Mouse (Mus musculus) gastrocnemius, postnatal 10 days (tissue): ENCODE results near the gene Slc39a10. TPM values are rescaled to one million over a fixed set of nuclear protein-coding genes. Genes with fewer than 3 reads are reported as not detected.
"Not testable (repeated sequence)": the region's sequence is repeated elsewhere in the genome, so short reads cannot be mapped to it uniquely, and the experiment has no call there.

Experiments
- DNase-seq: peaks from one replicate; pipeline ENCODE4 v3.0.0; 2021; ENCODE audit warnings: mixed read lengths
- total RNA-seq, 2 experiments: library from RNA; stranded (reverse); gene quantifications; 2 replicates each; pipeline ENCODE4 v1.2.3; 2021

Gene Slc39a10
- total RNA-seq, 2 experiments from 2014 or later: 8.9 to 12.7 TPM

DNA sequence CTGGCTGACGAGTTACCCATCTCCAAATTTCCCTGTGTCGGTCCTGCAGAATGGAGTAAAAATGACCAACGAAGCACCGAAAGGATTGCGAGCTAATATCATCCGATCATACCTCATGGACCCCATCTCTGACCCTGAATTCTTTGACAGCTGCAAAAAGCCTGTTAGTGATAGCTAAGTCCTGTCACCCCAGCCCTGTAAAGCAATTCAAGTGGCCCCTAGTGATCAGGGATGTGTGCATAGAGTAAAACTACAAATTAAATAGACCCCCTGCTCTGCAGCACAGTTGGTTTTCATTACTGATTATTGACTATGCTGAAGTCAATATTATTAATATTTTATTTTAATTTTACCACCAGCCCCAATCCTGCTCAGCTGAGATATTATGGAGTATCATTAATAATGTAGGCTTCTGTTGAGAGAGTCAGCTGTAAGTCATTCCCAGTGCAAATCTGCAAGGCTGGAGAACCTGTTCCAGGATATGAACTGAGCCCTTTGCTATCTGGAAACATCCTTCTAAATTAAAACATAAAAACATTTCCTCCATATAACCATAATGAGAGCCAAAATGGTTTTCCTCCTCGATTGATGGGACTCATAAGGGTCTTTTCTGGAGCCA lies 122.5 kb downstream of the Slc39a10 start:
- DNase-seq: not testable (repeated sequence)

DNA sequence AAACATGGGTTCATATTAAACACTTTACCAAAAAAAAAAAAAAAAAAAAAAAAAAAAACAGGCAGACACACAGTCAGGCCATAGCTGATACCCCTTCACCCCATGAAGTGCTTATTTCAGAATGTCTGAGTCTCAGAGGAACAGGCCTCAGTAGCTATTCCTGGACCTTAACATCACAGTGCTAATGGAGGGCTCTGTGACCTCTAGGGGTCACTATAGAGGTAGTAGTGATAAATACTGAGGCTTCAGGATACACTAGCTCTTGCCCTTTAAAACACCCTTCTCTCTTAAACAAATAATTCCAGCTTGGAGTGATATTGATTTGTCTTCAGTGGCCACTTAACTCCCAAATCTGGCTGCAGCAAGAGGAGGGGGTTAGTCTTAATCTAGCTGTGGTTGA lies 123.3 kb downstream of the Slc39a10 start:
- not testable (repeated sequence) for DNase-seq

DNA sequence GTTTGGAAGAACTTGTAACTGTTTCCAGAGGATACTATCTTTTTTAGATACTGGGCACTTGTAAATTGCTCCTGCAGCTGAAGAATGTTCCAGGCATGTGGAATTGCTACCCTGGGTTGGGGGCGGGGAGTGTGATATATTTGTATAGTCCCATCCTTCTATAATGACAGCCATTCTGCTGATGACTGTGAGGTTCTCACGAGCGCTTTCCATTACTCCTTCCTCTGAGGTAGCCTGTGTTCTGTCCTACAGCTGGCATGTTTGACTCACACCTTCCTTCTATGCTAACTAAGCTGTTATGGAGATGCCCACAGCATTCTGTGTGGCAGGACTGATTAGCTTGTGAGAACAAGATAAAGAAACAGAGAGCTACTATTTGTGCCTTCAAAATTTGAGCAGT lies 128.1 kb downstream of the Slc39a10 start:
- DNase-seq: not testable (repeated sequence)
